14 mouse cellular contexts compared by ENCODE assay signal in genomic region chr13:101464928-101465747, GRCm38 (mm10).
DNase-seq lines count a peak whose midpoint lies in the region; ATAC-seq lines count a peak whose summit lies in the region.
"Had no signal": no experiment of that assay in that cellular context is flagged by ENCODE, and none has a peak within 500 bp of the region (broad histone marks: within the 10 kb centered on the region; RNA-seq: fewer than 3 reads in every experiment).

No protein-coding gene starts in this region.

- H3K4me2 ChIP-seq in hindbrain, embryonic 11.5 days (replicated peaks; ENCODE audit: low read depth, low read length), result no peak overlapping the region
- H3K4me2 ChIP-seq in hindbrain, embryonic 16.5 days (ENCODE audit: low read length), result no peak overlapping the region
- no peak overlapping the region for H3K4me2 ChIP-seq in heart, embryonic 12.5 days
- H3K4me2 ChIP-seq: forebrain, embryonic 12.5 days; heart, embryonic 15.5 days; liver, embryonic 11.5 days; neural tube, embryonic 12.5 days had no signal

- no peak overlapping the region for H3K4me3 ChIP-seq in hindbrain, embryonic 11.5 days (ENCODE audit: low read depth, low read length)
- H3K4me3 ChIP-seq in hindbrain, embryonic 16.5 days (ENCODE audit: low read length), result no peak overlapping the region
- no peak overlapping the region for H3K4me3 ChIP-seq in heart, embryonic 12.5 days
- H3K4me3 ChIP-seq: forebrain, embryonic 12.5 days; heart, embryonic 15.5 days; neural tube, embryonic 12.5 days had no signal

- H3K4me1 ChIP-seq in hindbrain, embryonic 11.5 days (replicated peaks; ENCODE audit: control insufficient read depth, insufficient read depth, low read length), result no peaks in the 10 kb centered on the region
- H3K4me1 ChIP-seq in hindbrain, embryonic 16.5 days (ENCODE audit: control insufficient read depth, insufficient read depth, low read depth, low read length), result no peaks in the 10 kb centered on the region
- no peaks in the 10 kb centered on the region for H3K4me1 ChIP-seq in heart, embryonic 12.5 days (replicated peaks)
- H3K4me1 ChIP-seq: forebrain, embryonic 12.5 days; heart, embryonic 15.5 days; neural tube, embryonic 12.5 days had no signal

- no peak overlapping the region for H3K9ac ChIP-seq in hindbrain, embryonic 11.5 days (ENCODE audit: low read depth, low read length)
- no peak overlapping the region for H3K9ac ChIP-seq in hindbrain, embryonic 16.5 days (ENCODE audit: low read depth, low read length)
- H3K9ac ChIP-seq in heart, embryonic 12.5 days, result no peak overlapping the region
- H3K9ac ChIP-seq: forebrain, embryonic 12.5 days; heart, embryonic 15.5 days; neural tube, embryonic 12.5 days had no signal

- H3K27me3 ChIP-seq in hindbrain, embryonic 11.5 days (ENCODE audit: control insufficient read depth, insufficient read depth, low read length), result no peaks in the 10 kb centered on the region
- no peaks in the 10 kb centered on the region for H3K27me3 ChIP-seq in hindbrain, embryonic 16.5 days (replicated peaks; ENCODE audit: control insufficient read depth, insufficient read depth, low read length)
- H3K27me3 ChIP-seq in heart, embryonic 12.5 days (replicated peaks), result no peaks in the 10 kb centered on the region
- H3K27me3 ChIP-seq: forebrain, embryonic 12.5 days; heart, embryonic 15.5 days; neural tube, embryonic 12.5 days had no signal

- no peaks in the 10 kb centered on the region for H3K36me3 ChIP-seq in hindbrain, embryonic 11.5 days (ENCODE audit: control insufficient read depth, insufficient read depth, low read length)
- H3K36me3 ChIP-seq in hindbrain, embryonic 16.5 days (ENCODE audit: control insufficient read depth, insufficient read depth, low read length), result no peaks in the 10 kb centered on the region
- no peaks in the 10 kb centered on the region for H3K36me3 ChIP-seq in heart, embryonic 12.5 days
- H3K36me3 ChIP-seq: forebrain, embryonic 12.5 days; heart, embryonic 15.5 days; neural tube, embryonic 12.5 days had no signal

- H3K9me3 ChIP-seq in hindbrain, embryonic 11.5 days (ENCODE audit: control insufficient read depth, low read length), result no peaks in the 10 kb centered on the region
- no peaks in the 10 kb centered on the region for H3K9me3 ChIP-seq in hindbrain, embryonic 16.5 days (ENCODE audit: control insufficient read depth, low read length)
- no peaks in the 10 kb centered on the region for H3K9me3 ChIP-seq in heart, embryonic 12.5 days (replicated peaks)
- H3K9me3 ChIP-seq: forebrain, embryonic 12.5 days; heart, embryonic 15.5 days; neural tube, embryonic 12.5 days had no signal

- 62% methylated on average over 7 of the region's 7 CpGs for WGBS in hindbrain, embryonic 11.5 days
- WGBS in hindbrain, embryonic 16.5 days, result 53% methylated on average over 7 of the region's 7 CpGs
- WGBS in heart, embryonic 12.5 days, result 74% methylated on average over 7 of the region's 7 CpGs

- no peak overlapping the region for H3K27ac ChIP-seq in hindbrain, embryonic 11.5 days (ENCODE audit: low read depth, low read length)
- H3K27ac ChIP-seq in hindbrain, embryonic 16.5 days (ENCODE audit: low read depth, low read length), result no peak overlapping the region
- no peak overlapping the region for H3K27ac ChIP-seq in heart, embryonic 12.5 days (ENCODE audit: poor library complexity, severe bottlenecking)
- H3K27ac ChIP-seq: forebrain, embryonic 12.5 days; heart, embryonic 15.5 days; neural tube, embryonic 12.5 days had no signal

- ATAC-seq in hindbrain, embryonic 11.5 days (ENCODE audit: low FRiP score), result no peak
- ATAC-seq in hindbrain, embryonic 16.5 days, result no peak
- no peak for ATAC-seq in heart, embryonic 12.5 days (ENCODE audit: insufficient number of reproducible peaks, low FRiP score)
- ATAC-seq in monocyte, adult 5-6 weeks (replicated peaks; ENCODE audit: insufficient number of reproducible peaks, low FRiP score, low TSS enrichment, poor library complexity, severe bottlenecking), result no peak

- DNase-seq in hindbrain, embryonic 11.5 days (ENCODE audit: low spot score), result peak; percentile 1
- DNase-seq in NIH3T3 (ENCODE audit: low read depth), result peak; percentile 39
- DNase-seq in fat pad, adult 2 months (ENCODE audit: extremely low read depth, low read depth, low spot score), result peak; percentile 34
- DNase-seq in kidney, postnatal 14 days, result peak; percentile 41
- no peak for DNase-seq in B cell, adult 2 months
- DNase-seq: cerebellum, postnatal 10 days; gastrocnemius, postnatal 14 days had no signal

Comparison
In these comparisons a context has a peak if more than half of its experiments do, and no peak if none do; other contexts are left out.
1. DNase-seq: peak in hindbrain, embryonic 11.5 days (single experiment), NIH3T3 (single experiment), fat pad, adult 2 months (single experiment) and kidney, postnatal 14 days (single experiment); none in B cell, adult 2 months (0 of 2).